Mouse (Mus musculus): Measurements from ENCODE around the gene Slc2a3.
A peak's percentile ranks its signal among the peaks of the same experiment; 100 is the strongest.
"Not testable (repeated sequence)": the region's sequence is repeated elsewhere in the genome, so short reads cannot be mapped to it uniquely, and the experiment has no call there.

Slc2a3 gene

GRCm38 (mm10) chr6:122810022-122810614, 8.7 kb upstream of the Slc2a3 start:
- DNase-seq (ENCODE audit: low read depth, low spot score), result no peak

GRCm38 (mm10) chr6:122804418-122804817, 3.0 kb upstream of the Slc2a3 start:
- DNase-seq (ENCODE audit: low read depth, low spot score), result no peak

GRCm38 (mm10) chr6:122801801-122802514, 518 bp upstream of the Slc2a3 start:
- DNase-seq (ENCODE audit: low read depth, low spot score), result no peak

- DNase-seq (ENCODE audit: low read depth, low spot score), result no peak
Measured at GRCm38 (mm10) chr6:122800640-122801300, 670 bp downstream of the Slc2a3 start.

GRCm38 (mm10) chr6:122795254-122795935, 6.0 kb downstream of the Slc2a3 start:
- DNase-seq (ENCODE audit: low read depth, low spot score), result no peak

GRCm38 (mm10) chr6:122786275-122786674, 15.2 kb downstream of the Slc2a3 start:
- DNase-seq (ENCODE audit: low read depth, low spot score), result no peak

GRCm38 (mm10) chr6:122784866-122785265, 16.6 kb downstream of the Slc2a3 start:
- no peak for DNase-seq (ENCODE audit: low read depth, low spot score)

- DNase-seq (ENCODE audit: low read depth, low spot score), result no peak
Measured at GRCm38 (mm10) chr6:122782164-122782563, 19.3 kb downstream of the Slc2a3 start.

GRCm38 (mm10) chr6:122781167-122781566, 20.3 kb downstream of the Slc2a3 start:
- no peak for DNase-seq (ENCODE audit: low read depth, low spot score)

- no peak for DNase-seq (ENCODE audit: low read depth, low spot score)
Measured at GRCm38 (mm10) chr6:122779916-122780315, 21.5 kb downstream of the Slc2a3 start.

GRCm38 (mm10) chr6:122776040-122776439, 25.4 kb downstream of the Slc2a3 start:
- no peak for DNase-seq (ENCODE audit: low read depth, low spot score)

GRCm38 (mm10) chr6:122774345-122774744, 27.1 kb downstream of the Slc2a3 start:
- no peak for DNase-seq (ENCODE audit: low read depth, low spot score)

GRCm38 (mm10) chr6:122772701-122773100, 28.7 kb downstream of the Slc2a3 start:
- DNase-seq (ENCODE audit: low read depth, low spot score), result no peak

GRCm38 (mm10) chr6:122770760-122771315, 30.6 kb downstream of the Slc2a3 start:
- DNase-seq (ENCODE audit: low read depth, low spot score), result no peak

GRCm38 (mm10) chr6:122769771-122770759, 31.4 kb downstream of the Slc2a3 start:
- peak; percentile 67 for DNase-seq (ENCODE audit: low read depth, low spot score)

- no peak for DNase-seq (ENCODE audit: low read depth, low spot score)
Measured at GRCm38 (mm10) chr6:122768256-122768655, 33.2 kb downstream of the Slc2a3 start.

- DNase-seq (ENCODE audit: low read depth, low spot score), result not testable (repeated sequence)
Measured at GRCm38 (mm10) chr6:122767012-122767411, 34.4 kb downstream of the Slc2a3 start.

- no peak for DNase-seq (ENCODE audit: low read depth, low spot score)
Measured at GRCm38 (mm10) chr6:122766145-122766968, 35.1 kb downstream of the Slc2a3 start.

GRCm38 (mm10) chr6:122765298-122765956, 36.0 kb downstream of the Slc2a3 start:
- no peak for DNase-seq (ENCODE audit: low read depth, low spot score)

All from brain, embryonic 18.5 days (tissue).